Mouse (Mus musculus): ENCODE measurements at regions not wholly inside any gene's neighbourhood (a gene's known extent, or its start where the extent isn't known, plus 50 kb on each side); places are given as distances from the start of the nearest gene placed in this dataset.

DNA sequence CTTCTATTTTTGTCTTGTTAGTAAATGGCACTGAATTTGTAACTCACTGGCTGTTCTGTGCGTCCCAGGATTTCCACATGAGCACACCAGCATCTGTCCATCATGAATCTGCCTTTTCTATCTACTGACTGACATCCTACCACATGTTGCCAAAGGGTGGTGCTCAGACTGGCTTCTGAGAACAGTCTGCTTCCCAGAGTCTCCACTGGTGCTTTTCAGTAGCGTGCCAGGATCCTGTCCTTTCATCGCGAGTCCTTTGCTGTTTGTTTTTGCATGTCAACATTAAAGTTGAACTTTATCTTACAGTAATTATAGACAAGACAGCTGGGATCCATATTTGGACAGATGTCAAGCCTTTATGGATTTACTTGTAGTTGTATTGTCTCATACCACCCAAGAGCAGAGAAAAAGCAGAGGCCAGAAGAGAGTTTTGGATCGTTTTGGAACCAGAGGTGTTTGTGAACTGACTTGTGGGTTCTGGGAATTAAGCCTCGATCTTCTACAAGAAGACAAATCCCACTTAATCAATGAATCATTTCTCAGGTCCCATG, 314.0 kb upstream of the Agtr1b start:
- no peak for DNase-seq (ENCODE audit: low spot score)

DNA sequence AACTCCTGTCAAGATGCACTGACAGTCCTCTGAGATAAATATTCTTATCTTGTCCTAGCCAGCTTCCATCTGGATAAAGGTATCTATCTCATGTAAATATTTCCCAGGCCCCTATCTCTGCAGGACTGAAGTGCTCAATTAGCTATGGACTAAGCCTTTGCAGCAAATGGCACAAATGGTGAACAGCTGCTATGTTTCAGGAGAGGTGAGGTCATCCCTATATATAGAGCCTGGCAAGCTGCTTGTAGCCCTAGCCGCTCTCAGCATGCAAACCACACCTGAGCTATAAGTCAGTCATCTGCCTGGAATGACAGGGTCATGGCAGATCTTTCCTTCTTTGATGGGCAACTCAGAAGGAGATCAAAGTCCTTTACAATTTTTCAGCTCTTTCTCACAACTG, 294.9 kb upstream of the Agtr1b start:
- DNase-seq (ENCODE audit: low spot score) = no peak

DNA sequence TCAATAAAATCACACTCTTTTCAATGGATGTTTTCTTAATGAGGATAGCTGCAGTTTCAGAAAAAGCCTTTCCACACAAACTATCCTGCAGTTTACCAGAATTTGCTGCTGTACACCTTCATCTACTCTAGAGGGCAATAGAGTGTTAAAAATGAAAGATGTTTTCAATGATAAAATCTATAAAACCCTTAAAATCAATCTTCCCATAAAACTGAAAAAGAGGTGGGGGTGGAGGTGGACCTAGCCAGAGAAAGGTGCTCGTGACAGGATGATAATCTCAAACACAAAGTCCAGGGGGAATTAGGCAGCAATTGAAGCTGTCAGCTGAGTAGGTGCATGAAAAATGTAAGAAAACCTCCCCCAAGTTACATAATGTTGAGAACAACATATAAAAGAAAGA, 288.4 kb upstream of the Agtr1b start:
- DNase-seq (ENCODE audit: low spot score) = peak; percentile 49

Measured in left cerebral cortex, adult 11 months (tissue).